Mouse (Mus musculus) liver, adult (tissue): ENCODE results near the gene Krtap4-6.
"Not testable (repeated sequence)": the region's sequence is repeated elsewhere in the genome, so short reads cannot be mapped to it uniquely, and the experiment has no call there.

ENCODE experiments used
- GATA4 ChIP-seq: IDR thresholded peaks from 2 replicates; pipeline ENCODE4 v1.6.1; 2014; ENCODE audit warnings: mild to moderate bottlenecking, low read length; ENCODE audit not compliant: insufficient replicate concordance

The Krtap4-6 gene

DNA sequence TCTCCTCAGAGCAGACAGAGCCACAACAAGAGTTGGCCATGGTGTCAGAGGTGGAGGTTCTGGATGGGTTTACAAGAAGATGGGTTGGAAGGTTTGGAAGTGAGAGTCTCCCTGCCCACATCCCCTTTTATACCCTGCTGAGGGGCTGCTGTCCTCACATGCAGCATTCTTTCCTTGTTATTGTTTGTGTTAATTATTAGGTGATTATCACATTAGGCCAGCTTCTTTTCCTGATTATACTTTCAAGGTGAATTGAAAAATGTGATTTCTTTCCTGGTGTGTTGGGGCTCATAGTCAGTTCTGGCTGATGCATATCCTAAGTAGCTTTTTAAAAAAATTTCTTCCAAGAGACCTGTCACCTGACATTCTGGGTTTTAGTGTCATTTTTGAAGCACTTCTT lies at the start of gene Krtap4-6:
Krtap4-6 (minus strand) TSS at position 101 of the 400 bp plus-strand sequence.
- TF ChIP-seq GATA4, result no peak

DNA sequence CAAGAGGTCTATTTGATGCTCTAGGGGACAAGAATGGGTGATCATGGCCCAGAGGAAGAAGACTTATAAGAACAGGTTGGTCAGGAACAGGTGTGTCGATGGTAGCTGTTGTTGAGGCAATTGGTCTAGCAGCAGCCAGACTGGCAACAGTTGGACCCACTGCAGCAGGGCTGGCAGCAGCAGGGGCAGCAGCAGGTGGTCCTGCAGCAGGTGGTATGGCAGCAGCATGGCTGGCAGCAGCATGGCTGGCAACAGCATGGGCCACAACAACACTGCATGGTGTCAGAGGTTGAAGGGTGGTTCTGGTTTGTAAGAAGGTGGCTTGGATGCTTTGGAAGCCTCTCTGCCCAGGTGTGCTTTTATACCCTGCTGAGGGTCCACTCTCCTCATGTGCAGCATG lies 24.7 kb upstream of the Krtap4-6 start, which contains the start of gene Gm14190:
Gm14190 (minus strand) TSS at position 278 of the 400 bp plus-strand sequence.
- TF ChIP-seq GATA4, result no peak

DNA sequence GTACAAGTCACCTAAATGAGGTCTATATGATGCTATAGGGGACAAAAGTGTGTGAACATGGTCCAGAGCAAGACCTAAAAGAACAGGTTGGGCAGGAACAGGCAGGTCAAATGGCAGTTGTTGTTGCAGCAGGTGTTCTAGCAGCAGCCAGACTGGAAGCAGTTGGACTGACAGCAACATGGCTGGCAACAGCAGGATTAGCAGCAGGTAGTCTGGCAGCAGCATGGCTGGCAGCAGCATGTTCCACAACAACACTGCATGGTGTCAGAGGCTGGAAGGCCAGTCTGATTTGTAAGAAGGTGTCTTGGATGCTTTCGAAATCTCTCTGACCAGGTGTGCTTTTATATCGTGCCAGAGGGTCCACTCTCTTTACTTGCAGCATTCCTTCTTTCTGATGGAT lies 17.7 kb upstream of the Krtap4-6 start:
- no peak for TF ChIP-seq GATA4

DNA sequence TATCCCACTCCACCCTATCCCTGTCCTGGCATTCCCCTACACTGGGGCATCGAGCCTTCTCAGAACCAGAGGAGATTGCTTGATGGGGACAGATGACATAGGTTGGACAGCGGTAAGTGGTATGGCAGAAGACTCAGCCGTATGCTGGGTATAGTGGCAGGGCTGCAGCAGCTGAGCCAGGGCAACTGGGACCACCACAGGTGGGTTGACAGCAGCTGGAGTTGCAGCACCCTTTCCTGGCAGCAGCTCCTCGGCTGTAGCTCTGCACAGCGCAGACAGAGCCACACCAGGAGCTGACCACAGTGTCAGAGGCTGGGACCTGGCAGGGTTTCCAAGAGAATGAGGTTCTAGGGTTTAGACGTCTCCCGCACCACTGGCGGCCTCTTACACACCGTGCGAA lies 3.0 kb downstream of the Krtap4-6 start:
- TF ChIP-seq GATA4, result no peak

DNA sequence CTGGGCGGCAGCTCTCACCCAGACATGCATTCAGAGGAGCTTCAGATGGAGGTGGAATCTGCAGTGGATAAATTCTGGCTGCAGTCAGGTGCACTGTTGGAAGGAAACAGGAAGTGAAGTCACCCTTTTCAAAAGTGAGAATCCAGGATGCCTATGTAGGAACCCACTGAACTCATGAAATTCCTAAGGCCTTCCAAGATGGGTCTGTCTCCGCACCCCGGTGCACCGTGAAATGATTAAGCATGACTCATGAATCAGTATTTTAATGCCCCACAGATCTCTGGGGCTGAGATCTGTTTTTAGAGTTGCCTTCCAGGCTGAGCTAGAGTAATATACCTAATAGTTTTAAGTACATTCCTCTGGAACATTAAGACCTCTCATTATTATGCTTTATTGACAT lies 6.5 kb downstream of the Krtap4-6 start:
- no peak for TF ChIP-seq GATA4

DNA sequence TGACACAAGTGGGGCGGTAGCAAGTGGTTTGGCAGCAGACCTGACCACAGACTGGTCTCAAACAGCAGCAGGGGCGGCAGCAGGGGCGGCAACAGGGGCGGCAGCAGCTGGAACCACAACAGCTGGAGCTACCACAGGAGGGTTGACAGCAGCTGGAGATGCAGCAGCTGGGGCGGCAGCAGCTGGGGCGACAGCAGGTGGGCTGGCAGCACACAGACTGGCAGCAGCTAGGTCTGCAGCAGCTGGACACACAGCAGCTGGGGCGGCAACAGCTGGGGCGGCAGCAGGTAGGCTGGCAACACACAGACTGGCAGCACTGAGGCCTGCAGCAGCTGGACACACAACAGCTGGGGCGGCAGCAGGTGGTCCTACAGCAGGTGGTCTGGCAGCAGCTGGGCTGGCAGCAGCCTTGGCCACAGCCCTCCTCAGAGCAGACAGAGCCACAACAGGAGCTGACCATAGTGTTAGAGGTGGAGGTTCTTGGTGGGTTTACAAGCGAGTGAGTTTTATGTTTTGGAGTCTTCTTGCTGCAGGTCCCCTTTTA lies 7.2 kb downstream of the Krtap4-6 start, which contains the start of gene Gm11563:
Gm11563 (minus strand) TSS at position 494 of the 544 bp plus-strand sequence.
- TF ChIP-seq GATA4, result not testable (repeated sequence)

DNA sequence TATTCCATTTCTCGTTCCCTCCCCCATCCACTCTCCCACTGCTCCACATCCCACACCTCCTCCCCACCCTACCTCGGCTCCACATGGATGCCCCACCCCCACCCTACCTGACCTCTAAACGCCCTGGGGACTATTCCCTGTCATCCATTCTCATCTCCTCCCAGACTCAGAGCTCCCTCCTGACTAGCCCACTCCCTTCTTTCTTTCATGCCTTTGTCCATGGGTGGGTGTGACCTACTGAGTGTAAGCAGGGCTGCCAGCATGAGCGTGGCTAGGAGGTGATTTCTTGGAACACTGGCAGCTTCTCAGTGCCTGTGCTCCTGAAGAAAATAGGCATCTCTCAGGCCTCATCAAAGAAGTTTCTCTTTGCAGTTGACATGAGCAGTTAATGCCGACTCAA lies 8.7 kb downstream of the Krtap4-6 start:
- no peak for TF ChIP-seq GATA4

DNA sequence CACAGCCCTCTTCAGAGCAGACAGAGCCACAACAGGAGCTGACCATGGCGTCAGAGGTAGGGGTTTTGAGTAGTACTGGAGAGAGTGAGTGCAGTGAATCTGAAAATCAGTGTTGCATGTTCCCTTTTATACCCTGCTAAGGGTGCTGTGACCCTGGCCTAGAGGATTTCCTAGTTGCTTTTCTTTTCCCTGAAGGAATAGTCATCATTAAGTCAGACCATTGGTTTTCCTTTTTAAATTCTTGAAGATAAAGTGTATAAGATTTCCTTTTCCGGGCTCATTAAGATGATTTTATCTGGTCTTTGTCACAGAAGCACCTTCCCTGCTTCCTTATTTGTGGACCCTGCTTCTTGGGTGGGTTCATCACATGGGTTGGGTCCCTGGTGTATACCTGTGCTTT lies 15.6 kb downstream of the Krtap4-6 start, which contains the start of gene Gm11555:
Gm11555 (minus strand) TSS at position 101 of the 400 bp plus-strand sequence.
- no peak for TF ChIP-seq GATA4

DNA sequence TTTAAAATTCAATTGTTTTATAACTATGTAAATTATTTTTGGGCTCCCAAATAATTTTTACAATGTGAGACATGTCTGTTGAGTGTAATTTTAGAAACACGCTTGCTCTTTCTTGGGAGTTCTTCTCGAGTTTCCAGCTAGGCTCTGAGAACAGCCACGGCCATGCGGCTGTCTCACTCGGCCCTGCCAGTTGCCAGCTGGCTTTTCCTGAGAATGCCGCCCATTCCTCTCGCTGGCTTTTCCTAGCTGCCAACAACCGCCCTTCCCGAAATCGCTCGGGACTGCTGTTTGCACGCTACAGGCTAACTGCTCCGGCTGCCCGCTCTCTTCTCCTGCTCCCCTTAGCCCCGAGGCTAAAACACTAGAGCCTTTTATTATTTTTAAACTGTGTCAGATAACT lies 19.3 kb downstream of the Krtap4-6 start:
- TF ChIP-seq GATA4, result no peak

DNA sequence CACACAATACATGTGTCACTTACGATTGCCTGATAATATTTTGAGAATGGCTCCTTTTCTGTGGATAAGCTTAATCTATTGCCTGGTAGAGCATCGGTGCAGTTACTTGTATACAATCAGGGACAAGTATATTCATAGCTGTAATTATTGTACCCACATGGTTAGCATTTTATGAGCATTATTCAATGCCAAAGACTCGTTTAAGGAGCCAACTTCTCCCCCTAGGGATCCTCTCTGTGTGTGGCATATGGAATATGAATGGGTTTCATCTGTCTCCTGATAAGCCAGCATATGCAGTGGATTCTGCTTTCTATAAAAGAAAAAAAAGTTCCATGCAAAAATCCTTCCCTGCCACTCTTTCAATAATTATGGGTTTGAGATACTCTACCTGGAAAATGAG lies 21.4 kb downstream of the Krtap4-6 start:
- TF ChIP-seq GATA4, result no peak

DNA sequence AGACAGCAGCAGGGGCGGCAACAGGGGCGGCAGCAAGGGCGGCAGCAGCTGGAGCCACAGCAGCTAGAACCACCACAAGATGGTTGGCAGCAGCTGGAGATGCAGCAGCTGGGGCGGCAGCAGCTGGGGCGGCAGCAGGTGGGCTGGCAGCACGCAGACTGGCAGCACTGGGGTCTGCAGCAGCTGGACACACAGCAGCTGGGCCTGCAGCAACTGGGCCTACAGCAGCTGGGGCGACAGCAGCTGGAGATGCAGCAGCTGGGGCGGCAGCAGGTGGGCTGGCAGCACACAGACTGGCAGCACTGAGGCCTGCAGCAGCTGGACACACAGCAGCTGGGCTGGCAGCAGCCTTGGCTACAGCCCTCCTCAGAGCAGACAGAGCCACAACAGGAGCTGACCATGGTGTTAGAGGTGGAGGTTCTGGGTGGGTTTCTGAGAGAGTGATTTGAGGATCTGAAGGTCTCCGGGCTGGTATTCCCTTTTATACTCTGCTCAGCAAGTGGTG lies 22.1 kb downstream of the Krtap4-6 start, which contains the start of gene Krtap4-7:
Krtap4-7 (minus strand) TSS at position 455 of the 505 bp plus-strand sequence.
- not testable (repeated sequence) for TF ChIP-seq GATA4

DNA sequence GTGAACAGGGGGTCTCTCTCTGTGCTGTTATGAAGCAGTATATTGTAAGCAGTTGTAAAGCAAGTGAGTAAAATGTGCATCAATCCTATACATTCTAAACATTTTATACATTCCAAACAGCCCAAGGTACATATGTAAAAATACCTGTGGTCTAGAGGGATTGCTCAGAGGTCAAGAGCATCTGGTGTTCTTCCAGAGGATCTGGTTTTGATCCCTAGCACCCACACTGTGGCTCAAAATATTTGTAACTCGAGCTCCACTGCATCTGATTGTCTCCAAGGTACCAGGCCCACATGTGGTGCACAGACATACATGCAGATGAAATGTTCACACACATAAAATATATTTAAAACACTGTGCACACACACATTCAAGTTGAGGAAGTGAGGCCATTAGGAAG lies 24.8 kb downstream of the Krtap4-6 start:
- TF ChIP-seq GATA4, result no peak

DNA sequence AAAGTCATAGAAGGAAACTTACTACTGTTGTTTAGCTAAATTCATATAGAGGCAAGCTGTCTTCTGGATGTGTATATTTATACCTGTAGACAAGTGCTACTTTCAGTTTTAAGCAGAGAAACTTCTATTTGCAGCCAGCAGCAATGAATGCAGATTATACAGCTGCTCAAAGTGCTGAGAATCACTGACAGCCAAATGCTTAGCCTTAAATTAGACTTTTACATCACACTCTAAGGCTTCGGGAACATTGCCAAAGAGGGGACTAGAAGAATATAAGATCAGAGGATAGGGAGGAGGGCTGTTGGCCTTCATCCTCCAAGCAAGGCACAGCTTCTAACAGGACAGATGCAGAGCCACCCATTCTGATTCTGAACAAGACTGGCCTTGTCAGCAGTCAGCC lies 28.7 kb downstream of the Krtap4-6 start:
- TF ChIP-seq GATA4, result no peak

DNA sequence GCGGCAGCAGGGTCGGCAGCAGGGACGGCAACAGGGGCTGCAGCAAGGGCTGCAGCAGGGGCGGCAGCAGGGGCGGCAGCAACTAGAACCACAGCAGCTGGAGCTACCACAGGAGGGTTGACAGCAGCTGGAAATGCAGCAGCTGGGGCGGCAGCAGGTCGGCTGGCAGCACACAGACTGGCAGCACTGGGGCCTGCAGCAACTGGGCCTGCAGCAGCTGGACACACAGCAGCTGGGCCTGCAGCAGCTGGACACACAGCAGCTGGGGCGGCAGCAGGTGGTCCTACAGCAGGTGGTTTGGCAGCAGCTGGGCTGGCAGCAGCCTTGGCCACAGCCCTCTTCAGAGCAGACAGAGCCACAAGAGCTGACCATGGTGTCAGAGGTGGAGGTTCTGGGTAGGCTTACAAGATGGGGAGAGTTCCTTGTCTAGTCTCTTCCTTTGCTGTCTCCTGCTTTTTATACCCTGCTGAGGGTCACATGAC lies 31.1 kb downstream of the Krtap4-6 start, which contains the start of gene Krtap4-2:
Krtap4-2 (minus strand) TSS at position 432 of the 482 bp plus-strand sequence.
- no peak for TF ChIP-seq GATA4

DNA sequence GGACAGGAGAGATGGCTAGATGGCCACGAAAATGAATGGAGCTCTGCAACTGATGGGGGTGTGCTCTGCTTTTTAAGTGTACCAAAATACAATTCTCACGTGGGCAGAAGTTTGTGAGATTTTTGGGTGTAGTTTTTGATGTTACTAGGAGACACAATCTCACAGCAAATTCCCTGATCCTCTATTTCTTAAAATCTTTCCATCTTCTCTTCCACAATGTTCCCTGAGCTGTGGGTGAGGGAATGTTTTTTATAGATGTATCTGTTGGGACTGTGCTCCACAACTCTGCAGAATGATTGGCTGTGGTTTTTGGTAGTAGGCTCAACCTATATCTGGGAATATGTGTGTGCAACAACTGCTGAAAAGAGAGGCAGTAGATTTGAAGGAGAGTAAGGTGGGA lies 32.5 kb downstream of the Krtap4-6 start:
- no peak for TF ChIP-seq GATA4

DNA sequence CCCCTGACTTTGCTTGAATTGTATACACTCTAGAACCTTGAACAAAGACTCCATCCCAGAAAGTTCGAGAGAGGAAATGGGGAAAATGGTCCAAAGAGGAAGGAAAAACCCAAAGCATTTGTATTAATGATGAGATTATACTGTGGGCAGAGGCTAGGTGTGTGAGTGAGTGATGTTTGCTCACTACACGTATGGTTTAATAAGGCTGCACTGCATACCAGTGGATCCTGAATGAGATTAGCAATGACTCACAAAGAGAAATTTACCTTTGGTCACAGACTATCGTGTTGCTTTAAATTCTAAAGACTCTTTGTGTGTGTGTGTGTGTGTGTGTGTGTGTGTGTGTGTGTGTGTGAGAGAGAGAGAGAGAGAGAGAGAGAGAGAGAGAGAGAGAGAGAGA lies 34.9 kb downstream of the Krtap4-6 start:
- no peak for TF ChIP-seq GATA4

DNA sequence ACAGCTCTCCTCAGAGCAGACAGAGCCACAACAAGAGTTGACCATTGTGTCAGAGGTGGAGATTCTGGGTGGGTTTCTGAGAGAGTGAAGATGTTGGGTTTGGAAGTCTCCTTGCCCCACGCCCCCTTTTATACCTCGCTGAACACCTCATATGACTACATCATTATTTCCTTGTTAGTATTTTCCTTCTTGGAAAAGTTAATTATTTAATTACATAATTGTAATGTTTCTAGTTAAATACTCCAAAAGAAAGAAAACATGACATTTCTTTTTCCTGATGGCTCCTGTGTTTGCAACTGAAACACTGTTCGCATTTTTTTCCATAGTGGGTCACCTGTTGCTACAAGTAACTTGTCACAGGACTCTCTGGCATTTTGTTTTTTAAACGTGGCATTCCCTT lies 37.6 kb downstream of the Krtap4-6 start, which contains the start of gene Krtap4-1:
Krtap4-1 (minus strand) TSS at position 101 of the 400 bp plus-strand sequence.
- no peak for TF ChIP-seq GATA4

DNA sequence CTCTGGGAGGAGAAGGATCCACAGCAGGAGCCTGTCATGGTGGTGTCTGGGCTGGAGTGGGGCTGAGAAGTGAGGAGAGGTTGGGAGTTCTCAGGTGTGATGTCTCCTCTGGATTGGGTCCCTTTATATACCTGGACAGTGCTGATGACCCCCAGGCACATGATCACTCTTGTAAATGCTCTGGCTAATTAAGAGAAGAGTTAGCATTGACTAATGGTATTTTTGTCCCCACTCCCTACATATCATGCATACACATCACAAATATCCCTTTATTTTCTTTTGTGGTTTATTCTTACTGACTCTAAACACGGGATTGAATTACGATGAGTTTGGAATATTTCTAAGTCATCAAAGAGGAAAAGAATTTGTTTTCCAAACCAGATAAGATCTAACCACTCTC lies 45.4 kb downstream of the Krtap4-6 start, which contains the start of gene Gm11562:
Gm11562 (minus strand) TSS at position 101 of the 400 bp plus-strand sequence.
- no peak for TF ChIP-seq GATA4
